Mouse (Mus musculus): ENCODE results near the gene Smyd3. TPM values are rescaled to one million over a fixed set of nuclear protein-coding genes. Genes with fewer than 3 reads are reported as not detected.

Smyd3 gene
- polyA plus RNA-seq, 1 experiment, result 10.6 TPM

DNA sequence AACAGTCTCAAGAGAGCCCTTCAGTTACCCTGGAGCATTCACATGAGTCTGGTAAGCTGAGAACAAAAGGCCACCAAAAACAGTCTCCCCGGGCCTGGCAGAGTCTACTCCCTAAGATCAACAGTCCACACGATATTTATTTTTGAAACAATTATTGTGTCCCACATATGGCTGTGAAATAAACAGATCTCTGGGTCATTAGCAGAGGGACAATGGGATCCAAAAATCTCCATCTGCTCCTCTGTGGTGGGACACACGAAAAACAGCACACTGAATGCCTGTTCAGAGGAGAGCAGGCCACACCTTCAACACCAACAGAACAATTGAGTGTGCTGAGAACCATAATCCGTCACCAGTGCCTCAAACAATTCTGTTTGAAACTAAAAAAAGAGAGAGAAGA lies 300.8 kb downstream of the Smyd3 start:
- TF ChIP-seq MAX (IDR thresholded peaks at IDR 0.05) (no peak), MYOD1 (IDR thresholded peaks at IDR 0.05; ENCODE audit: control insufficient read depth, insufficient read length, low read depth) (no peak), CEBPB (IDR thresholded peaks at IDR 0.05; ENCODE audit: low read depth) (no peak), MYOG (IDR thresholded peaks at IDR 0.05; ENCODE audit: control insufficient read depth, extremely low read depth, insufficient read length) (no peak), CTCF (IDR thresholded peaks at IDR 0.05; ENCODE audit: control insufficient read depth, insufficient read depth, insufficient read length) (no peak), USF1 (IDR thresholded peaks at IDR 0.05; ENCODE audit: low read depth) (no peak), FOSL1 (IDR thresholded peaks at IDR 0.05; ENCODE audit: insufficient read depth, low read length, poor library complexity, severe bottlenecking) (no peak)
- no peaks in the 10 kb centered on the region for H3K36me3 ChIP-seq (ENCODE audit: control insufficient read depth, insufficient read depth)
- no peak overlapping the region for H3K4me3 ChIP-seq (ENCODE audit: insufficient read depth, poor library complexity, severe bottlenecking)

DNA sequence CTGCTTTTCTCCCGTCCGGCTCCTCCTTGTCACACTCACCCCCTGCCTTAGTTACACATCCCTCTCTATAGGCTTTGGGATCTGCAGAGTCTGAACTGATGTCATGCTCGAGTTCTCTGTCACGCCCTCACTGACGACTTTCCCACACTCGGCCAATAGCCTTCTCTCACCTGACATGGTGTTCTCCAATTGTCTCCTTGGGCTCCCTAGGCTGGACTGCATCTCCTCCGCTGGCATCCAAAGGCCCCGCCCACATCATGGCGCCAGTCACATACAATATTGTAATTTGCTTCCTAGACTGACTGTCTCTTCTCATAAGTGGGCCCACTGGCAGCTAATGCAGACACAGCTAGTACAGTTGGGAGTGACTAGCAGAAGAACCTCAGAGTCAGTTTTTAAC lies 304.5 kb downstream of the Smyd3 start:
- H3K79me2 ChIP-seq (ENCODE audit: control insufficient read depth, insufficient read depth), result no peaks in the 10 kb centered on the region
- no peaks in the 10 kb centered on the region for H3K79me3 ChIP-seq (ENCODE audit: low read depth)
- H3K27me3 ChIP-seq (ENCODE audit: control insufficient read depth, insufficient read depth, insufficient read length), result no peaks in the 10 kb centered on the region
- no peak overlapping the region for H3ac ChIP-seq (ENCODE audit: control insufficient read depth, insufficient read length, low read depth)
- no peaks in the 10 kb centered on the region for H3K36me3 ChIP-seq (ENCODE audit: control insufficient read depth, insufficient read depth)
- TF ChIP-seq CTCF (IDR thresholded peaks at IDR 0.05; ENCODE audit: control insufficient read depth, insufficient read depth, insufficient read length) (no peak), MYOG (IDR thresholded peaks at IDR 0.05; ENCODE audit: control insufficient read depth, extremely low read depth, insufficient read length) (no peak), CEBPB (IDR thresholded peaks at IDR 0.05; ENCODE audit: low read depth) (no peak), USF1 (IDR thresholded peaks at IDR 0.05; ENCODE audit: low read depth) (no peak)
- no peak overlapping the region for H3K4me3 ChIP-seq (ENCODE audit: insufficient read depth, poor library complexity, severe bottlenecking)

More for the DNA sequence above, 300.8 kb downstream of the Smyd3 start:
- H3K79me2 ChIP-seq (ENCODE audit: control insufficient read depth, insufficient read depth), result no peaks in the 10 kb centered on the region
- no peak overlapping the region for H3ac ChIP-seq (ENCODE audit: control insufficient read depth, insufficient read length, low read depth)
- H3K27me3 ChIP-seq (ENCODE audit: control insufficient read depth, insufficient read depth, insufficient read length), result no peaks in the 10 kb centered on the region
- no peaks in the 10 kb centered on the region for H3K79me3 ChIP-seq (ENCODE audit: low read depth)

DNA sequence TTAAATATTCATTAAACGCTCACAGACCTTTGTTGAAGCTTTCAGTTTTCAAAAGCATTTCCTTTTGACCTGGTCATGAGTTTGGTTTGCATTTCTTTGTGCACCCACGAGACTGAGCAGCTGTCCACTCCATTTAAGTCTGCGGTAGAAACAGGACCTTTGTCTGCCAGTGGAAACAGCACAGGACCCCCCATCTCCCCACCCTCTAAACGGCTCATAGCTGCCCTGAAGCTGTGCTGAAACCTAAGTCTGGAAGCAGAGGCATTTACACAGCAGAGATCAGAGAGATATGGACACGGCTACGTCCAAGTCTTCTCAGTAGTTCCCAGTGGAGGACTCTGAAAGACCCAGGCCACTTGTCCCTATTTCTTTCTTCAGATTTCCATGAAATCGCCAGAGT lies 305.5 kb downstream of the Smyd3 start:
- no peaks in the 10 kb centered on the region for H3K79me3 ChIP-seq (ENCODE audit: low read depth)
- TF ChIP-seq MYOD1 (IDR thresholded peaks at IDR 0.05; ENCODE audit: control insufficient read depth, insufficient read length, low read depth) (no peak), USF1 (IDR thresholded peaks at IDR 0.05; ENCODE audit: low read depth) (no peak), MYOG (IDR thresholded peaks at IDR 0.05; ENCODE audit: control insufficient read depth, extremely low read depth, insufficient read length) (no peak), CEBPB (IDR thresholded peaks at IDR 0.05; ENCODE audit: low read depth) (no peak), MAX (IDR thresholded peaks at IDR 0.05) (no peak), FOSL1 (IDR thresholded peaks at IDR 0.05; ENCODE audit: insufficient read depth, low read length, poor library complexity, severe bottlenecking) (no peak), CTCF (IDR thresholded peaks at IDR 0.05; ENCODE audit: control insufficient read depth, insufficient read depth, insufficient read length) (no peak)

DNA sequence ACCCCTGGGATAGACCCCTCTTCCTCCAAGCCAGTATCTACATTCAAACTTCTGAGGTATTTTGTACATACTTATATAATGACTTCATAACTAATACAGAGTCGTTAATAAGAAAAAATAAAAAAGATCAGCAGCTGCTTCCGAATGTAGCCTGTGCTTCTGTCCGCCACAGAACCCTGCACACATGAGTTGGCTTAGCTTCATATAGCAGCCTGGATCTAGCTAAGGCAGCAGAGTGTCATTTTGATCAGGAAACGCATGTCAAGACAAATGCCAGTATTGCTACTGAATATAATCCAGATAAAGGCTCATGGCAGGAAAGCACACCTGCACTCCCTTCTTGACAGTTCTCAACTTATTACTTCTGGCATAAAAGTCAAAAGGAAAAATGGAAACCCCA lies 306.5 kb downstream of the Smyd3 start:
- Histone ChIP-seq H3K79me2 (ENCODE audit: control insufficient read depth, insufficient read depth) (no peaks in the 10 kb centered on the region), H3ac (ENCODE audit: control insufficient read depth, insufficient read length, low read depth) (no peak overlapping the region), H3K36me3 (ENCODE audit: control insufficient read depth, insufficient read depth) (no peaks in the 10 kb centered on the region), H3K27me3 (ENCODE audit: control insufficient read depth, insufficient read depth, insufficient read length) (no peaks in the 10 kb centered on the region), H3K4me3 (ENCODE audit: insufficient read depth, poor library complexity, severe bottlenecking) (no peak overlapping the region), H3K79me3 (ENCODE audit: low read depth) (no peaks in the 10 kb centered on the region)
- TF ChIP-seq CEBPB (IDR thresholded peaks at IDR 0.05; ENCODE audit: low read depth) (no peak), USF1 (IDR thresholded peaks at IDR 0.05; ENCODE audit: low read depth) (no peak), MAX (IDR thresholded peaks at IDR 0.05) (no peak), MYOD1 (IDR thresholded peaks at IDR 0.05; ENCODE audit: control insufficient read depth, insufficient read length, low read depth) (no peak), CTCF (IDR thresholded peaks at IDR 0.05; ENCODE audit: control insufficient read depth, insufficient read depth, insufficient read length) (no peak), MYOG (IDR thresholded peaks at IDR 0.05; ENCODE audit: control insufficient read depth, extremely low read depth, insufficient read length) (no peak)

More for the DNA sequence above, 305.5 kb downstream of the Smyd3 start:
- Histone ChIP-seq H3K4me3 (ENCODE audit: insufficient read depth, poor library complexity, severe bottlenecking) (no peak overlapping the region), H3K36me3 (ENCODE audit: control insufficient read depth, insufficient read depth) (no peaks in the 10 kb centered on the region), H3K27me3 (ENCODE audit: control insufficient read depth, insufficient read depth, insufficient read length) (no peaks in the 10 kb centered on the region), H3ac (ENCODE audit: control insufficient read depth, insufficient read length, low read depth) (no peak overlapping the region), H3K79me2 (ENCODE audit: control insufficient read depth, insufficient read depth) (no peaks in the 10 kb centered on the region)

DNA sequence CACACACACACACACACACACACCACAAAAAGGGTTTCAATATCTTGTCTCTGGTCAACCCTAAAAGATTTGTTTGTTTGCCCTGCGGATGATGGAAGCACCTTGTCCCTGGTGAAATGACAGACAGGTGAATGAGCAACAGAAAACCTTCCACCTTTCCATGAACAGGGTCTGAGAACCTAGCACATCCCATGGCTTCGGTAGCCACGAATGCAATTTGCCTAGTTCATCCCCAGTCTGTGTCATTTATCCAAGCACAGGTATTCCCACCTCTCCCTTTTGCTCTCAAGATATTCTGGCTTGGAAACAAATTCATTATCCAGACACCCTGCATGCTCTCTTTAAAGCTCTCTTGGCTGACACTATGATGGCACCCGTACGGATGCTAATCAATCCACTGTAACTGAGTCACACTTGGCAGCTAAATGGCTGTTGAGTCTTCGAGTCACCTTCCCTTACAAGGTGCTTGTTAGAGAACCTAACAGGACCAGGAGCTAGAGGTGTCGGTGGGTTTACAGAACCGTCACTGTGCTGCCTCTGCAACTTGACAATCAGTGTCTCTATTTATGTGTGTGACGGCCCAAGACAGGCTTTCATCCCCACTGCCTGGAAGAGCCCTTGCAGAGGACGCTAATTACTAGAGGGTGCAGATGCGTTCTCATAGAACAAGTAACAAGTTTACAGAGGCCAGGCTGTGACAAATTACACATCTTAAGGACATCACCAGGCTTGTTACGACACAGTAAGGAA lies 309.8 kb downstream of the Smyd3 start:
- TF ChIP-seq CTCF (IDR thresholded peaks at IDR 0.05; ENCODE audit: control insufficient read depth, insufficient read depth, insufficient read length) (no peak), USF1 (IDR thresholded peaks at IDR 0.05; ENCODE audit: low read depth) (no peak), MAX (IDR thresholded peaks at IDR 0.05) (no peak), MYOD1 (IDR thresholded peaks at IDR 0.05; ENCODE audit: control insufficient read depth, insufficient read length, low read depth) (no peak), CEBPB (IDR thresholded peaks at IDR 0.05; ENCODE audit: low read depth) (no peak), FOSL1 (IDR thresholded peaks at IDR 0.05; ENCODE audit: insufficient read depth, low read length, poor library complexity, severe bottlenecking) (no peak), MYOG (IDR thresholded peaks at IDR 0.05; ENCODE audit: control insufficient read depth, extremely low read depth, insufficient read length) (no peak)
- H3K79me3 ChIP-seq (ENCODE audit: low read depth), result no peaks in the 10 kb centered on the region

More for the DNA sequence above, 309.8 kb downstream of the Smyd3 start:
- Histone ChIP-seq H3K27me3 (ENCODE audit: control insufficient read depth, insufficient read depth, insufficient read length) (no peaks in the 10 kb centered on the region), H3K4me3 (ENCODE audit: insufficient read depth, poor library complexity, severe bottlenecking) (no peak overlapping the region), H3K36me3 (ENCODE audit: control insufficient read depth, insufficient read depth) (no peaks in the 10 kb centered on the region), H3ac (ENCODE audit: control insufficient read depth, insufficient read length, low read depth) (no peak overlapping the region), H3K79me2 (ENCODE audit: control insufficient read depth, insufficient read depth) (no peaks in the 10 kb centered on the region)

All from C2C12 (cell line).